Mouse (Mus musculus) bone marrow macrophage, adult 2 months (primary cell): ENCODE data around the gene Nup188. TPM values are rescaled to one million over a fixed set of nuclear protein-coding genes. Genes with fewer than 3 reads are reported as not detected.

Experiments
- H3K27ac ChIP-seq: 2 replicates; pipeline ENCODE4 v1.5.1; 2012; ENCODE audit warnings: low read depth, low read length; ENCODE audit not compliant: insufficient read depth
- H3K4me1 ChIP-seq: 2 replicates; pipeline ENCODE4 v1.6.1; 2012; ENCODE audit warnings: low read length; ENCODE audit not compliant: control insufficient read depth, insufficient read depth
- H3K4me3 ChIP-seq: 2 replicates; pipeline ENCODE4 v1.5.1; 2012; ENCODE audit warnings: mild to moderate bottlenecking, low read length, moderate library complexity; ENCODE audit not compliant: insufficient read depth
- CTCF ChIP-seq: IDR thresholded peaks from 2 replicates; pipeline ENCODE4 v1.5.1; 2012; ENCODE audit warnings: low read depth, mild to moderate bottlenecking, low read length, moderate library complexity
- POLR2A ChIP-seq: IDR thresholded peaks from 2 replicates; pipeline ENCODE4 v1.6.1; 2012; ENCODE audit warnings: mild to moderate bottlenecking, low read depth, low read length, borderline replicate concordance
- polyA plus RNA-seq: library from polyadenylated mRNA; stranded (reverse); fragments of >200 nt; gene quantifications from 2 replicates; pipeline ENCODE4 v1.2.4, GENCODE M21; 2012; ENCODE audit not compliant: missing spikeins, insufficient read depth, insufficient read length

Nup188 gene
- 14.9 and 16.0 TPM in 2 replicates for polyA plus RNA-seq

- peak within 1 kb of the TSS; percentile 50 for H3K27ac ChIP-seq
- peaks cover 13% of the 10 kb centered on the region for H3K4me1 ChIP-seq
- no peak for TF ChIP-seq CTCF
- TF ChIP-seq POLR2A = no peak
- H3K4me3 ChIP-seq = peak within 1 kb of the TSS; percentile 87
Measured at GRCm38 (mm10) chr2:30286192-30287026, at the start of gene Nup188, which contains the start of gene Dolk. Gene Nup188, plus strand, starts transcription at chr2:30286397. Gene Dolk, minus strand, starts transcription at chr2:30286334.

GRCm38 (mm10) chr2:30236426-30237198, 49.6 kb upstream of the Nup188 start:
- TF ChIP-seq CTCF (no peak), POLR2A (no peak)
- peak overlapping the region; percentile 86 for H3K4me3 ChIP-seq

DNA sequence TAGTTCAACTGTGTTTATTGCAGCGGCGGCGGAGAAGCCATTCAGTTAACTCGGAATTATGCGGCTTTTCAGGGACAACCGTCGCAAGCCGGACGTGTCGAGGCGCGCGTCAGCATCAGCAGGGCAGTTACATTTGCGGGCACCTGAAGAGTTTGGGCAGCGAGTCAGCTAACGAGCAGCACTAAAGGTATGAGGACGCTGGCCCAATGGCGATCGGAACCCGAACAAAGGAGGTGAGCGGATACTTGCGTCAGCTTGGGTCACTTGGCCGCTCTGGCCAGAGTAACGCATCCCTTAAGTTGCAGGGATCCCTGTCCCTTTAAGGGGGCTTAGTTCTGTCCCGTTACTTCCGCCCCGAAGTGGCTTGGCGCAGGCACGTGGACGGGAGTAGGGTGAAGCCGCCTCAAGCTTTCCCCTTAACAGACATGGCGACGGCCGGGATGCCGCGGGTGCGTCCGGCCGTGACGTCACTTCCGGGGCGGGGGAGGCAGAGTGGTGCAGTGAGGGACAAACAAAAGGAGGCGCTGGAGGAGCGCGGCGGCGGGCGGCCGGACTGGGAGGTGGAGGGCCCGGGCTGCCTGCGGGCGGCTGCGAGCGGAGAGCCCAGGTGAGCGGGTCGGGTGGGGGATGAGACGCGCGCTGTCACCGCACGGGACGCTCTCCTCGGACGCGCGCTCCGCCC, 48.9 kb upstream of the Nup188 start, which contains the start of gene Lrrc8a:
Lrrc8a (plus strand) TSS at position 517 of the 682 bp plus-strand sequence.
- H3K27ac ChIP-seq = peak within 1 kb of the TSS; percentile 49
- H3K4me1 ChIP-seq = peaks cover 13% of the 10 kb centered on the region
- peak within 1 kb of the TSS; percentile 91 for H3K4me3 ChIP-seq
- no peak for TF ChIP-seq CTCF
- no peak for TF ChIP-seq POLR2A

More at GRCm38 (mm10) chr2:30236426-30237198, 49.6 kb upstream of the Nup188 start:
- Histone ChIP-seq H3K4me1 (peaks cover 9% of the 10 kb centered on the region), H3K27ac (peak overlapping the region; percentile 36)

DNA sequence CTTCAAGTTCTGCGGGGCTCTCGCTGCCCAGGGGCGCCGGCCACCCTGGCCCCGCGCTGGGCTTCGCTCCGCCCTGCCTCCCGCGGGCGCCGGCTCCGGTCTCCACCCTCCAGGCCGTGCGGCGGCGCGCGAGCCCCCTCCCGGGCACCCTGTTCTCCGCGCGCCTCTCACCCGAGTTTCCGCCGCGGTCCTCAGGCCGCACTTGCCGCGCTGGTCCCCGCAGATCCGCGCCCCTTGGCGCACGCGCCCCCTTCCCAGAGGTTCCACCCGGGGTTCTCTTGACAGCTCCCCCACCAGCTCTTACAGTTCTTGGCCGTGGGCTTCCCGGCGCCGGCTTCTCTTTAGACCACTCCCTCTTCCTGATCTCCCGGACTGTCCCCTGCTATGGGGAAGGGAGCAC, 48.3 kb upstream of the Nup188 start:
- TF ChIP-seq POLR2A (no peak), CTCF (peak; percentile 7; the same call in 1 of the 2 replicates)
- H3K4me3 ChIP-seq = peak overlapping the region; percentile 91
- peak overlapping the region; percentile 49 for H3K27ac ChIP-seq
- peaks cover 16% of the 10 kb centered on the region for H3K4me1 ChIP-seq

- peak overlapping the region; percentile 91 for H3K4me3 ChIP-seq
- H3K27ac ChIP-seq = no peak overlapping the region
- TF ChIP-seq POLR2A = no peak
- TF ChIP-seq CTCF = no peak
- H3K4me1 ChIP-seq = peaks cover 25% of the 10 kb centered on the region
Measured at GRCm38 (mm10) chr2:30238906-30239465, 47.2 kb upstream of the Nup188 start.

DNA sequence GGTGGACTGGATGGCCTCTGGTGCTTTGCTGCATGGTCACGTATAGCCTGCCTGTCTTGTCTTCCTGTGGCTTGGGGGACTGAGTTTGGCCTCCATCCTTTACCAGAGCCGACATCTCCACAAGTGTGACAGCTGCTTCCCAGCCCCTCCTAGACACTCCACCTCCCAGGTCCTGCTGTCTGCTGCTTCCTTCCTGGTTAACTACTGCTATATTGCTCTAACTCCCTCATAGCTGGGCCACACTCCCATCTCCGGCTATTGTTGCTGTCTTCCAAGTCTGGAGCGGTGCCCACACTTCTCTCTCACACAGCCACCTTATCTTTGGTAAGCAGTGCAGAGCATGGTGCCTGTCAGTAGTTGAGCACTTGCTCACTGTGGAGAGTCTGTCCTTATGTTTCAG, 46.4 kb upstream of the Nup188 start:
- Histone ChIP-seq H3K4me3 (no peak overlapping the region), H3K27ac (no peak overlapping the region), H3K4me1 (peaks cover 25% of the 10 kb centered on the region)
- no peak for TF ChIP-seq POLR2A
- TF ChIP-seq CTCF = no peak

DNA sequence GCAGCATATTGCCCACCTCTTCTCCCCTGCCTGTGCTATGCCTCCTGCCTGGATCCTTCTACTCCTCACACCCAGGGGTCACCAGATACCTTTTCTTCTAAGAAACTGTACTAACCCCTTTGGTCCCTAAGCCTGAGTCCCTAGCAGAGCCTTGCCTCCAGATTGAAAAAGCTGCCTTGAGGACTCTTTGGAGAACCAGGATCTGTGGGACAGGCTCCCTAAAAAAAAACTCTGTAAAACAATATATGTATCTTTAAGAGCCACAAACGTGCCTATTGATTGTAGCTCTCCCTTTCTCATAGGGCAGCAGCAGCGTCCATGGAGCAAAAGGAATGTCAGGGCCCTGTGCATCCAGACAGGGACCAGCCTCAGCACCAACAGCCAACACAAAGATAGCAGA, 45.9 kb upstream of the Nup188 start, which contains the start of gene Gm28035:
Gm28035 (plus strand) TSS at position 301 of the 400 bp plus-strand sequence.
- no peak for TF ChIP-seq CTCF
- TF ChIP-seq POLR2A = no peak
- Histone ChIP-seq H3K4me3 (no peak within 1 kb of the TSS), H3K4me1 (peaks cover 25% of the 10 kb centered on the region), H3K27ac (no peak within 1 kb of the TSS)

GRCm38 (mm10) chr2:30242509-30242908, 43.7 kb upstream of the Nup188 start:
- Histone ChIP-seq H3K4me3 (no peak overlapping the region), H3K27ac (peak overlapping the region; percentile 61), H3K4me1 (peaks cover 40% of the 10 kb centered on the region)
- TF ChIP-seq POLR2A = no peak
- TF ChIP-seq CTCF = no peak

GRCm38 (mm10) chr2:30243391-30243790, 42.8 kb upstream of the Nup188 start:
- Histone ChIP-seq H3K4me3 (no peak overlapping the region), H3K4me1 (peaks cover 40% of the 10 kb centered on the region), H3K27ac (peak overlapping the region; percentile 61)
- no peak for TF ChIP-seq POLR2A
- TF ChIP-seq CTCF = no peak
